Mouse (Mus musculus) liver, embryonic 12.5 days (tissue): ENCODE data around the gene Vps18. TPM values are rescaled to one million over a fixed set of nuclear protein-coding genes. Genes with fewer than 3 reads are reported as not detected.

ENCODE experiments used
- ATAC-seq: fragments of 200-750 bp; cut with Nextera tagmentation; 2 replicates; pipeline ENCODE4 v1.8.0; 2017; ENCODE audit warnings: moderate number of reproducible peaks, mild to moderate bottlenecking, moderate library complexity
- H3K27ac ChIP-seq: fragments of 300-500 bp; sonication (generic); 2 replicates; pipeline ENCODE4 v1.5.1; 2016; ENCODE audit warnings: mild to moderate bottlenecking
- H3K27me3 ChIP-seq: fragments of 300-500 bp; sonication (generic); replicated peaks from 2 replicates; pipeline ENCODE4 v1.6.1; 2016; ENCODE audit warnings: mild to moderate bottlenecking, moderate library complexity
- H3K36me3 ChIP-seq: fragments of 300-500 bp; sonication (generic); 2 replicates; pipeline ENCODE4 v1.6.1; 2016; ENCODE audit warnings: mild to moderate bottlenecking, moderate library complexity
- H3K4me1 ChIP-seq: fragments of 300-500 bp; sonication (generic); 2 replicates; pipeline ENCODE4 v1.6.1; 2016
- H3K4me2 ChIP-seq: fragments of 300-500 bp; sonication (generic); 2 replicates; pipeline ENCODE4 v1.6.1; 2016; ENCODE audit warnings: mild to moderate bottlenecking, moderate library complexity
- H3K4me3 ChIP-seq: fragments of 300-500 bp; sonication (generic); 2 replicates; pipeline ENCODE4 v1.5.1; 2016; ENCODE audit warnings: mild to moderate bottlenecking, moderate library complexity
- H3K9ac ChIP-seq: fragments of 300-500 bp; sonication (generic); 2 replicates; pipeline ENCODE4 v1.6.1; 2016; ENCODE audit warnings: mild to moderate bottlenecking, moderate library complexity
- H3K9me3 ChIP-seq: fragments of 300-500 bp; sonication (generic); replicated peaks from 2 replicates; pipeline ENCODE4 v1.6.1; 2016; ENCODE audit warnings: mild to moderate bottlenecking, moderate library complexity
- WGBS: fragments of 180-500 bp; shearing (Covaris S2); methylation state at CpG from one replicate; pipeline ENCODE4 v1.1.7; 2016; ENCODE audit not compliant: insufficient replicate concordance; 5-methylcytosine and 5-hydroxymethylcytosine counted together
- polyA plus RNA-seq: library from polyadenylated mRNA; unstranded; fragments of >200 nt; fragmentation: Nextera tagmentation; extraction: Ambion mirVana; gene quantifications from 2 replicates; pipeline ENCODE4 v1.2.1, GENCODE M21; 2016

Vps18 gene
- 9.8 and 10.3 TPM in 2 replicates for polyA plus RNA-seq

- peak; percentile 93 for ATAC-seq
- Histone ChIP-seq H3K9ac (peak within 1 kb of the TSS; percentile 78), H3K9me3 (no peaks in the 10 kb centered on the region), H3K27ac (peak within 1 kb of the TSS; percentile 72), H3K4me3 (peak within 1 kb of the TSS; percentile 77), H3K4me1 (peaks cover 26% of the 10 kb centered on the region), H3K27me3 (no peaks in the 10 kb centered on the region), H3K36me3 (peaks cover 34% of the 10 kb centered on the region), H3K4me2 (peak within 1 kb of the TSS; percentile 86)
- 1% methylated on average over 31 of the region's 31 CpGs for WGBS
Observed at GRCm38 (mm10) chr2:119288270-119288882, at the start of gene Vps18. Gene Vps18, plus strand, starts transcription at chr2:119288740.

GRCm38 (mm10) chr2:119240075-119240818, 48.3 kb upstream of the Vps18 start:
- H3K4me2 ChIP-seq: no peak overlapping the region
- no peaks in the 10 kb centered on the region for H3K36me3 ChIP-seq
- WGBS: 52% methylated on average over 4 of the region's 4 CpGs
- H3K9me3 ChIP-seq: no peaks in the 10 kb centered on the region
- H3K27me3 ChIP-seq: peaks cover 73% of the 10 kb centered on the region
- no peak overlapping the region for H3K27ac ChIP-seq
- no peak overlapping the region for H3K9ac ChIP-seq
- H3K4me1 ChIP-seq: peaks cover 16% of the 10 kb centered on the region
- H3K4me3 ChIP-seq: no peak overlapping the region
- no peak for ATAC-seq

GRCm38 (mm10) chr2:119240819-119241186, 47.7 kb upstream of the Vps18 start:
- H3K27ac ChIP-seq: no peak overlapping the region
- H3K4me3 ChIP-seq: no peak overlapping the region
- ATAC-seq: no peak
- H3K4me1 ChIP-seq: peaks cover 16% of the 10 kb centered on the region
- no peaks in the 10 kb centered on the region for H3K9me3 ChIP-seq
- no peaks in the 10 kb centered on the region for H3K36me3 ChIP-seq
- 63% methylated on average over 4 of the region's 4 CpGs for WGBS
- H3K9ac ChIP-seq: no peak overlapping the region
- H3K27me3 ChIP-seq: peaks cover 68% of the 10 kb centered on the region
- no peak overlapping the region for H3K4me2 ChIP-seq

- ATAC-seq: no peak
- no peak overlapping the region for H3K4me2 ChIP-seq
- H3K27me3 ChIP-seq: peaks cover 51% of the 10 kb centered on the region
- 63% methylated on average over 9 of the region's 9 CpGs for WGBS
- no peak overlapping the region for H3K27ac ChIP-seq
- no peak overlapping the region for H3K9ac ChIP-seq
- H3K9me3 ChIP-seq: no peaks in the 10 kb centered on the region
- no peaks in the 10 kb centered on the region for H3K36me3 ChIP-seq
- H3K4me1 ChIP-seq: peaks cover 8% of the 10 kb centered on the region
- H3K4me3 ChIP-seq: no peak overlapping the region
Observed at GRCm38 (mm10) chr2:119242548-119242947, 46.0 kb upstream of the Vps18 start.

GRCm38 (mm10) chr2:119245246-119245645, 43.3 kb upstream of the Vps18 start:
- H3K27me3 ChIP-seq: peaks cover 35% of the 10 kb centered on the region
- H3K4me1 ChIP-seq: peaks cover 4% of the 10 kb centered on the region; the same call in 1 of the 2 replicates
- no peak overlapping the region for H3K27ac ChIP-seq
- no peak overlapping the region for H3K9ac ChIP-seq
- WGBS: 38% methylated on average over 7 of the region's 7 CpGs
- no peak overlapping the region for H3K4me2 ChIP-seq
- H3K4me3 ChIP-seq: no peak overlapping the region
- no peak for ATAC-seq
- H3K9me3 ChIP-seq: no peaks in the 10 kb centered on the region
- no peaks in the 10 kb centered on the region for H3K36me3 ChIP-seq

- Histone ChIP-seq H3K9ac (no peak overlapping the region), H3K4me2 (no peak overlapping the region), H3K4me1 (peaks cover 5% of the 10 kb centered on the region; the same call in 1 of the 2 replicates), H3K27ac (no peak overlapping the region), H3K36me3 (no peaks in the 10 kb centered on the region), H3K9me3 (no peaks in the 10 kb centered on the region), H3K4me3 (no peak overlapping the region), H3K27me3 (peaks cover 14% of the 10 kb centered on the region; the same call in 1 of the 2 replicates)
- WGBS: 76% methylated on average over 9 of the region's 9 CpGs
- no peak for ATAC-seq
Observed at GRCm38 (mm10) chr2:119247904-119248303, 40.6 kb upstream of the Vps18 start.

GRCm38 (mm10) chr2:119249592-119250061, 38.9 kb upstream of the Vps18 start:
- Histone ChIP-seq H3K9ac (no peak overlapping the region), H3K9me3 (no peaks in the 10 kb centered on the region), H3K4me3 (no peak overlapping the region), H3K36me3 (no peaks in the 10 kb centered on the region), H3K27ac (no peak overlapping the region), H3K4me2 (no peak overlapping the region), H3K4me1 (peaks cover 5% of the 10 kb centered on the region; the same call in 1 of the 2 replicates), H3K27me3 (peaks cover 30% of the 10 kb centered on the region)
- no peak for ATAC-seq
- 63% methylated on average over 4 of the region's 4 CpGs for WGBS

- 59% methylated on average over 5 of the region's 5 CpGs for WGBS
- H3K4me3 ChIP-seq: no peak overlapping the region
- H3K9ac ChIP-seq: no peak overlapping the region
- no peak overlapping the region for H3K27ac ChIP-seq
- H3K4me1 ChIP-seq: peaks cover 5% of the 10 kb centered on the region; the same call in 1 of the 2 replicates
- no peak for ATAC-seq
- peaks cover 37% of the 10 kb centered on the region for H3K27me3 ChIP-seq
- no peaks in the 10 kb centered on the region for H3K36me3 ChIP-seq
- no peak overlapping the region for H3K4me2 ChIP-seq
- H3K9me3 ChIP-seq: no peaks in the 10 kb centered on the region
Observed at GRCm38 (mm10) chr2:119250377-119250776, 38.2 kb upstream of the Vps18 start.

- ATAC-seq: peak; percentile 78
- H3K4me1 ChIP-seq: peaks cover 5% of the 10 kb centered on the region; the same call in 1 of the 2 replicates
- peak overlapping the region; percentile 54 for H3K4me2 ChIP-seq
- no peak overlapping the region for H3K27ac ChIP-seq
- peaks cover 40% of the 10 kb centered on the region for H3K27me3 ChIP-seq
- H3K9ac ChIP-seq: no peak overlapping the region
- no peak overlapping the region for H3K4me3 ChIP-seq
- H3K36me3 ChIP-seq: no peaks in the 10 kb centered on the region
- no peaks in the 10 kb centered on the region for H3K9me3 ChIP-seq
- WGBS: 9% methylated on average over 11 of the region's 11 CpGs
Observed at GRCm38 (mm10) chr2:119250826-119251478, 37.6 kb upstream of the Vps18 start.

- Histone ChIP-seq H3K36me3 (no peaks in the 10 kb centered on the region), H3K27ac (no peak overlapping the region), H3K4me1 (peaks cover 5% of the 10 kb centered on the region; the same call in 1 of the 2 replicates), H3K27me3 (peaks cover 37% of the 10 kb centered on the region), H3K4me2 (no peak overlapping the region), H3K9me3 (no peaks in the 10 kb centered on the region), H3K9ac (no peak overlapping the region), H3K4me3 (no peak overlapping the region)
- ATAC-seq: no peak
- 37% methylated on average over 7 of the region's 7 CpGs for WGBS
Observed at GRCm38 (mm10) chr2:119254976-119255375, 33.6 kb upstream of the Vps18 start.

- H3K4me2 ChIP-seq: no peak overlapping the region
- H3K27me3 ChIP-seq: peaks cover 10% of the 10 kb centered on the region
- H3K27ac ChIP-seq: no peak overlapping the region
- peaks cover 6% of the 10 kb centered on the region for H3K4me1 ChIP-seq
- no peaks in the 10 kb centered on the region for H3K36me3 ChIP-seq
- WGBS: 63% methylated on average over 1 of the region's 1 CpGs
- H3K9me3 ChIP-seq: no peaks in the 10 kb centered on the region
- ATAC-seq: no peak
- no peak overlapping the region for H3K4me3 ChIP-seq
- H3K9ac ChIP-seq: no peak overlapping the region
Observed at GRCm38 (mm10) chr2:119260518-119260917, 28.0 kb upstream of the Vps18 start.

- H3K4me3 ChIP-seq: no peak overlapping the region
- no peak overlapping the region for H3K4me2 ChIP-seq
- WGBS: 71% methylated on average over 2 of the region's 2 CpGs
- H3K27me3 ChIP-seq: peaks cover 9% of the 10 kb centered on the region
- no peaks in the 10 kb centered on the region for H3K9me3 ChIP-seq
- H3K27ac ChIP-seq: no peak overlapping the region
- ATAC-seq: no peak
- no peaks in the 10 kb centered on the region for H3K36me3 ChIP-seq
- H3K4me1 ChIP-seq: peaks cover 6% of the 10 kb centered on the region
- no peak overlapping the region for H3K9ac ChIP-seq
Observed at GRCm38 (mm10) chr2:119261326-119261725, 27.2 kb upstream of the Vps18 start.
